Mouse (Mus musculus): ENCODE results near the gene Olfr1204.

- TF ChIP-seq CTCF (IDR thresholded peaks at IDR 0.05; ENCODE audit: control insufficient read depth, insufficient read depth, insufficient read length) (no peak), MAX (IDR thresholded peaks at IDR 0.05) (no peak), USF1 (IDR thresholded peaks at IDR 0.05; ENCODE audit: low read depth) (no peak), MYOD1 (IDR thresholded peaks at IDR 0.05; ENCODE audit: control insufficient read depth, insufficient read length, low read depth) (no peak), FOSL1 (IDR thresholded peaks at IDR 0.05; ENCODE audit: insufficient read depth, low read length, poor library complexity, severe bottlenecking) (no peak)
Observed at GRCm38 (mm10) chr2:88829437-88829836, 19.7 kb upstream of the Olfr1204 start, which contains the start of gene Olfr1205.

All from C2C12 (cell line).